Mouse (Mus musculus) ovary, postnatal 14 days (tissue): ENCODE results near the gene Ccl21b.
"Not testable (repeated sequence)": the region's sequence is repeated elsewhere in the genome, so short reads cannot be mapped to it uniquely, and the experiment has no call there.

ENCODE experiments used
- DNase-seq: peaks from one replicate; pipeline ENCODE4 v3.0.0; 2022; ENCODE audit warnings: low spot score

Ccl21b gene

GRCm38 (mm10) chr4:42255467-42255866 lies at the start of gene Ccl21b:
TSS of gene Ccl21b (plus strand) at chr4:42255767.
- not testable (repeated sequence) for DNase-seq

- DNase-seq, result not testable (repeated sequence)
Measured at GRCm38 (mm10) chr4:42240339-42240738, 15.2 kb upstream of the Ccl21b start, which contains the start of gene Gm10600. TSS of gene Gm10600 (plus strand) at chr4:42240639.

- DNase-seq, result not testable (repeated sequence)
Measured at GRCm38 (mm10) chr4:42293967-42294366, 38.4 kb downstream of the Ccl21b start, which contains the start of gene Gm21953. TSS of gene Gm21953 (plus strand) at chr4:42294267.
